Mouse (Mus musculus) heart, embryonic 11.5 days (tissue): Measurements from ENCODE around the gene Zfp811. TPM values are rescaled to one million over a fixed set of nuclear protein-coding genes. Genes with fewer than 3 reads are reported as not detected.

Experiments used
- ATAC-seq: fragments of 200-750 bp; cut with Nextera tagmentation; replicated peaks from 2 replicates; pipeline ENCODE4 v1.8.0; 2017; ENCODE audit warnings: moderate library complexity; ENCODE audit not compliant: insufficient number of reproducible peaks, low FRiP score, low TSS enrichment
- H3K27ac ChIP-seq: fragments of 300-500 bp; sonication (generic); 2 replicates; pipeline ENCODE4 v1.5.1; 2014; ENCODE audit warnings: mild to moderate bottlenecking, low read depth, low read length
- H3K27me3 ChIP-seq: fragments of 300-500 bp; sonication (generic); 2 replicates; pipeline ENCODE4 v1.6.1; 2014; ENCODE audit warnings: mild to moderate bottlenecking, low read length, mixed read lengths; ENCODE audit not compliant: control insufficient read depth, insufficient read depth
- H3K36me3 ChIP-seq: fragments of 300-500 bp; sonication (generic); 2 replicates; pipeline ENCODE4 v1.6.1; 2014; ENCODE audit warnings: mild to moderate bottlenecking, low read length, moderate library complexity, mixed read lengths; ENCODE audit not compliant: control insufficient read depth, insufficient read depth
- H3K4me1 ChIP-seq: fragments of 300-500 bp; sonication (generic); 2 replicates; pipeline ENCODE4 v1.6.1; 2014; ENCODE audit warnings: low read length; ENCODE audit not compliant: control insufficient read depth, insufficient read depth
- H3K4me2 ChIP-seq: fragments of 300-500 bp; sonication (generic); 2 replicates; pipeline ENCODE4 v1.6.1; 2014; ENCODE audit warnings: mild to moderate bottlenecking, moderate library complexity
- H3K4me3 ChIP-seq: fragments of 300-500 bp; sonication (generic); 2 replicates; pipeline ENCODE4 v1.5.1; 2014; ENCODE audit warnings: low read depth, low read length
- H3K9ac ChIP-seq: fragments of 300-500 bp; sonication (generic); 2 replicates; pipeline ENCODE4 v1.6.1; 2014; ENCODE audit warnings: mild to moderate bottlenecking, low read depth, low read length, moderate library complexity
- H3K9me3 ChIP-seq: fragments of 300-500 bp; sonication (generic); replicated peaks from 2 replicates; pipeline ENCODE4 v1.6.1; 2016; ENCODE audit warnings: low read length; ENCODE audit not compliant: control insufficient read depth
- WGBS: fragments of 180-500 bp; shearing (Covaris S2); extraction: QIAGEN DNeasy Blood & Tissue Kit; methylation state at CpG from one replicate; pipeline ENCODE4 v1.1.7; 2014; ENCODE audit not compliant: insufficient replicate concordance; 5-methylcytosine and 5-hydroxymethylcytosine counted together
- polyA plus RNA-seq: library from polyadenylated mRNA; unstranded; fragments of >200 nt; fragmentation: Nextera tagmentation; extraction: Ambion mirVana; gene quantifications from 2 replicates; pipeline ENCODE4 v1.2.1, GENCODE M21; 2014

The Zfp811 gene
- polyA plus RNA-seq, 1 experiment from 2014 or later = 2.1 TPM

GRCm38 (mm10) chr17:32786944-32787343 lies 22.8 kb downstream of the Zfp811 start:
- H3K27ac ChIP-seq = no peak overlapping the region
- no peaks in the 10 kb centered on the region for H3K27me3 ChIP-seq
- 65% methylated on average over 6 of the region's 6 CpGs for WGBS
- H3K4me1 ChIP-seq = peaks cover 14% of the 10 kb centered on the region
- H3K36me3 ChIP-seq = peaks cover 15% of the 10 kb centered on the region; the same call in 1 of the 2 replicates
- H3K9me3 ChIP-seq = no peaks in the 10 kb centered on the region
- peak overlapping the region; percentile 86 for H3K4me3 ChIP-seq
- H3K4me2 ChIP-seq = peak overlapping the region; percentile 76
- peak overlapping the region; percentile 98 for H3K9ac ChIP-seq
- no peak for ATAC-seq

- H3K4me3 ChIP-seq = no peak overlapping the region
- H3K27ac ChIP-seq = no peak overlapping the region
- no peak overlapping the region for H3K4me2 ChIP-seq
- WGBS = 86% methylated on average over 3 of the region's 3 CpGs
- ATAC-seq = no peak
- H3K36me3 ChIP-seq = peaks cover 15% of the 10 kb centered on the region; the same call in 1 of the 2 replicates
- no peak overlapping the region for H3K9ac ChIP-seq
- H3K9me3 ChIP-seq = no peaks in the 10 kb centered on the region
- no peaks in the 10 kb centered on the region for H3K27me3 ChIP-seq
- H3K4me1 ChIP-seq = peaks cover 14% of the 10 kb centered on the region
Observed at GRCm38 (mm10) chr17:32785656-32786055, 24.1 kb downstream of the Zfp811 start.

DNA sequence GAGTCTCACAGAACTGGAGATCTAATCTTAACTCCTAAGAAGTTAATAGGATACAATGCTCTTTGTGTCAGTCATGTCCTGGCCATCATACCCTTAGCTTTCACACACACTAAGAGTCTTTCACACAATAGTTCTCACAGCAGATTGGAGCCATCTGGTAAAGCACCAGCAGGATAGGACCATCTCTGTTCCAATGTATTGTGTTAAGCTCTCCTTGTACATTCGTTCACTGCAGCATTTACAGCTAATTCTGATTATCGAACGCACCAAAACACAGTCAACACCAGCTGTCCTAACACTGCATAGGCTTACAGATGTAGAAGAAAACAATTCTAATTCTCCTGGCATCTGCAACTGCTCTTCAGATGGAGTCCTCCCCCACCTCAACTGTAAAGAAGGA lies 32.2 kb downstream of the Zfp811 start:
- no peaks in the 10 kb centered on the region for H3K4me1 ChIP-seq
- no peak for ATAC-seq
- peaks cover 24% of the 10 kb centered on the region for H3K36me3 ChIP-seq
- H3K27me3 ChIP-seq = no peaks in the 10 kb centered on the region
- H3K4me3 ChIP-seq = no peak overlapping the region
- no peak overlapping the region for H3K9ac ChIP-seq
- no peak overlapping the region for H3K4me2 ChIP-seq
- H3K9me3 ChIP-seq = no peaks in the 10 kb centered on the region
- no peak overlapping the region for H3K27ac ChIP-seq
- 90% methylated on average over 3 of the region's 3 CpGs for WGBS

GRCm38 (mm10) chr17:32771213-32771612 lies 38.5 kb downstream of the Zfp811 start:
- Histone ChIP-seq H3K36me3 (peaks cover 35% of the 10 kb centered on the region), H3K9ac (no peak overlapping the region), H3K27ac (no peak overlapping the region), H3K9me3 (no peaks in the 10 kb centered on the region), H3K27me3 (no peaks in the 10 kb centered on the region), H3K4me2 (no peak overlapping the region), H3K4me3 (no peak overlapping the region), H3K4me1 (no peaks in the 10 kb centered on the region)
- WGBS = 69% methylated on average over 1 of the region's 1 CpGs
- no peak for ATAC-seq

- Histone ChIP-seq H3K9ac (no peak overlapping the region), H3K4me3 (no peak overlapping the region), H3K36me3 (peaks cover 31% of the 10 kb centered on the region), H3K4me1 (no peaks in the 10 kb centered on the region), H3K4me2 (no peak overlapping the region), H3K9me3 (no peaks in the 10 kb centered on the region), H3K27me3 (no peaks in the 10 kb centered on the region), H3K27ac (no peak overlapping the region)
- 97% methylated on average over 2 of the region's 2 CpGs for WGBS
- ATAC-seq = no peak
Observed at GRCm38 (mm10) chr17:32766422-32766821, 43.3 kb downstream of the Zfp811 start.

- H3K4me3 ChIP-seq = no peak overlapping the region
- H3K9ac ChIP-seq = no peak overlapping the region
- H3K36me3 ChIP-seq = no peaks in the 10 kb centered on the region
- H3K4me1 ChIP-seq = no peaks in the 10 kb centered on the region
- no peak overlapping the region for H3K4me2 ChIP-seq
- H3K9me3 ChIP-seq = no peaks in the 10 kb centered on the region
- WGBS = 45% methylated on average over 5 of the region's 5 CpGs
- no peaks in the 10 kb centered on the region for H3K27me3 ChIP-seq
- H3K27ac ChIP-seq = no peak overlapping the region
- ATAC-seq = no peak
Observed at GRCm38 (mm10) chr17:32757331-32757730, 52.4 kb downstream of the Zfp811 start.

- H3K4me2 ChIP-seq = no peak overlapping the region
- no peaks in the 10 kb centered on the region for H3K36me3 ChIP-seq
- 0 out of 2 replicates have a peak, but pooled peaks have one; percentile 22 for ATAC-seq
- H3K4me1 ChIP-seq = no peaks in the 10 kb centered on the region
- no peak overlapping the region for H3K27ac ChIP-seq
- no peaks in the 10 kb centered on the region for H3K9me3 ChIP-seq
- no peak overlapping the region for H3K4me3 ChIP-seq
- H3K9ac ChIP-seq = no peak overlapping the region
- no peaks in the 10 kb centered on the region for H3K27me3 ChIP-seq
- WGBS = 14% methylated on average over 12 of the region's 12 CpGs
Observed at GRCm38 (mm10) chr17:32753634-32754033, 56.1 kb downstream of the Zfp811 start.

- Histone ChIP-seq H3K4me3 (no peak overlapping the region), H3K9me3 (no peaks in the 10 kb centered on the region), H3K27me3 (no peaks in the 10 kb centered on the region), H3K27ac (no peak overlapping the region), H3K4me1 (no peaks in the 10 kb centered on the region), H3K4me2 (no peak overlapping the region), H3K9ac (no peak overlapping the region), H3K36me3 (no peaks in the 10 kb centered on the region)
- WGBS = 58% methylated on average over 6 of the region's 6 CpGs
- ATAC-seq = no peak
Observed at GRCm38 (mm10) chr17:32752813-32753360, 56.8 kb downstream of the Zfp811 start.

DNA sequence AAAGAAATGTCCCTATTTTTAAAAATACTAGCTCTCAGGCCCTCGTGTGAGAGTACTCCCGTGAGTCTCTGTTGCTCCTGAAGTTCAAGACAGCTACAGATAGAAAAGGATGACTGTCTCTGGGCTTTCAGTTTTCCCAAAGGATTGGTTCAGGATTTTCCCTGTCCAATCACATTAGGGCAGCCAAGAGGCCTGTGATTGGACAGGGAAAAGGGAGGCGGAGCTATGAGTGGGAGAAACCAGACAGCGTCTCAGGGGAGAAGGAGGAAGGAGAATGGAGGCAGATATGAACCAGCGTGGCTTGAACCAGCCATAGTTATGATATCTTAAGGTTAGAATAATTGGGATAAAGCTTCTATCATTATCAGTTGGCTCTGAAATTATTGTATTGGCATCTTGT lies 59.1 kb downstream of the Zfp811 start:
- no peak overlapping the region for H3K4me3 ChIP-seq
- H3K9me3 ChIP-seq = no peaks in the 10 kb centered on the region
- ATAC-seq = no peak
- 33% methylated on average over 5 of the region's 5 CpGs for WGBS
- no peaks in the 10 kb centered on the region for H3K27me3 ChIP-seq
- H3K4me1 ChIP-seq = no peaks in the 10 kb centered on the region
- H3K4me2 ChIP-seq = no peak overlapping the region
- no peaks in the 10 kb centered on the region for H3K36me3 ChIP-seq
- no peak overlapping the region for H3K9ac ChIP-seq
- no peak overlapping the region for H3K27ac ChIP-seq
